Mouse (Mus musculus): Measurements from ENCODE around the gene Adra2b.

Gene Adra2b

DNA sequence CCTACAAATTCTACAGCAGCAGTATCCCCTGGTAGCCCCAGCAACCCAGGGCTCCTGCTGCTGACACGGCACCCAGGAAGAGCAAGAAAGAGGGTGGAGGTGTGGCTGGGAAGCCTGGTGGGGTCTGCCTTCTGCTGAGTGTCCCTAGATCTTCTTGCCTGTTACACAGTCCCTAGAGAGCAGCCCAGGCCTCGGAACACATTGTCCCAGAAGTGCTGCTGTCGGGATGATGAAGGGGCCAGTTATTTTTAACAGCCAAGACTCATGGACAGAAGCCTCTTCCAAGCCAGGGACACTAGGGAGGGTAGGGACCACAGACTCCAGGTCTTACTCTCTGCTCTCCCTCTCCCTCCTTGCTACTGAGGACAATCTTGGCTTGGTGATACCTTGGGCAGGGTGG, 16.2 kb downstream of the Adra2b start:
- no peak for DNase-seq (ENCODE audit: low spot score in 2 of 2)

DNA sequence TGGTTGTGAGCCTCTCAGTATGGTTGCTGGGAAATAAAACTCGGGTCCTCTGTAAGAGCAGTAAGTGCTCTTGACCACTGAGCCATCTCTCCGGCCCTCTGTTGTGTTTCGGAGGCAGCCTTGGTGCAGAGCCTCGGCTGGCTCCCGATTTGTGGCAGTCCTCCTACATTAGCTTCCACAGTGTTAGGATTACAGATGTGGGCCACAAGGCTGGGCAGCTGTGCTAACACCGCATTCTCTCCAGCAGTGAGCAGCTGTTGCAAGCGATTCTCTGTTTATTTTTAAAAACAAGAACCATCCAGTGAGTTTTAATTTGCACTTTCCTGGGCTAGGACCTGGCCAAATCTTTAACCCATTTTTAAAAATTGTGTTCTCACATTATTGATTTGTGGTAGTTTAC, 20.9 kb downstream of the Adra2b start:
- DNase-seq (ENCODE audit: low spot score in 2 of 2) = no peak

DNA sequence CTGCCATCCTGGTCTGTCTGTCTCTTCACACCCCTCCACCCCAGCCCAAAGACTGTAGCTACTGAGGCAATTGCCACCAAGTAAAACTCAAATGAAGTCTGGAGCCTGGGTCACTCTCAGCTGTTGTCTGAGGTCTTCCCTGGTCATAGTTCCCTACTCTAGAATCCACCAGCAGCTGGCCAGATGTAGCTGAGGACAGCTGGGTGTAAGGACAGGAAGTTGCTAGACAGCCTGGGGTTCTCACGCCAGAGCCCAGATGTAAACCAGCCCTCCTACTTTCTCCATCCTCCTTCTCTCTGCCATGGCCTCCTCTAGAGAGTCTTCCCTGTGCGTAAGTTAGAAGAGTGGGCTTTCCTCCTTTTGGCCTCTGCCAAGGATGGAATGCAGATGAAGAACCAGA, 24.5 kb downstream of the Adra2b start:
- DNase-seq (ENCODE audit: low spot score in 2 of 2) = no peak

DNA sequence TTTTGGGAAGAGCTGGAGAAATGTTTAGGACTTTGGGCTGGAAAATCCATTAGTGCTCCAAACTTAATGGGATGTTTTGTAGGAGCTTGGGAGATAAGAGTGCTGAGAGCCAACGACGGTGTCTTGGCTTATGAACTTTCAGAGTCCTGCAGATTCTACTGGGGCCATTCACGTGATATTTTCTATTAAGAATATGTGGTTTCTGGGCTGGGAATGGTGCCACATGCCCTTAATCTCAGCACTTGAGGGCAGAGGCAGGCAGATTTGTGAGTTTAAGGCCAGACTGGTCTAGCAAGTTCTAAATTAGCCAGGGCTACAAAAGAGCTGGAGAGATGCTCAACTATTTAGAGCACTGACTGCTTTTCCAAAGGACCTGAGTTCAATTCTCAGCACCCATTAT, 27.3 kb downstream of the Adra2b start:
- no peak for DNase-seq (ENCODE audit: low spot score in 2 of 2)

DNA sequence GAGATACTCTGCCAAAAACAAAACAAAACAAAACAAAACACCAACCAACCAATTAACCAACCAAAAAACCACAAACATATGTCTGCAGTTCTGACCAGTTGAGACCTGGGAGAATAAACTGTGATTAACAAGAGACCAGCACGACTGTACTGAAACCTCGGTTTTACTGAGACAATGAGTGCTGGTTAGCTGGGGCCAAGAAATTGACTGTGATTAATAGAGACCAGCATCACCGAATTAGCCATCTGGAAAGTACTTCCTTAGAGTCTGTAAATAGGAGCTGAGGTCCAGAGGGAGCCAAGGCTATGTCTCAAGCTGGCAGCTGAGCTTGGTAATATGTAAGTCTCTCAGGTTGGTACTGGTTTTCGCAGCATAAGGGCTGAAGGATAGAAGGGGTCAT, 27.8 kb downstream of the Adra2b start:
- no peak for DNase-seq (ENCODE audit: low spot score in 2 of 2)

DNA sequence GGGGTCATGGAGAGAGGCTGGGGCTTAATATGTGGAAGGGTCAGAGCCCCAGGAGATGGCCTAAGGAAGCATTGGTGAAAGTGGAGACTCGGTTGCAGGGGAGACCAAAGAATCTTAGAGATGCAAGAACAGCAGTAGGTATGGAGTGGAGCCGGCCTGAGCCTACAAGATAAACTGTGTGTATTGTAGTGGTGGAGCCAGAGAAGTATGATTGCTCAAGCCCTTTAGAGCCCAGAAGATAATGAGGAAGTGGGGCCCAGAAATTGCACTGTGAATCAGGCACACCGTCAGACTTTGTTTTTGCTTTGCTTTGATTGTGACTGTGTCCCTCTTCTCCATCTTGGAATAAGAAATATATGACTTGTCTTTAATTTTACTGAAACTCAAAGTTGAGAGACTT, 28.3 kb downstream of the Adra2b start:
- no peak for DNase-seq (ENCODE audit: low spot score in 2 of 2)

DNA sequence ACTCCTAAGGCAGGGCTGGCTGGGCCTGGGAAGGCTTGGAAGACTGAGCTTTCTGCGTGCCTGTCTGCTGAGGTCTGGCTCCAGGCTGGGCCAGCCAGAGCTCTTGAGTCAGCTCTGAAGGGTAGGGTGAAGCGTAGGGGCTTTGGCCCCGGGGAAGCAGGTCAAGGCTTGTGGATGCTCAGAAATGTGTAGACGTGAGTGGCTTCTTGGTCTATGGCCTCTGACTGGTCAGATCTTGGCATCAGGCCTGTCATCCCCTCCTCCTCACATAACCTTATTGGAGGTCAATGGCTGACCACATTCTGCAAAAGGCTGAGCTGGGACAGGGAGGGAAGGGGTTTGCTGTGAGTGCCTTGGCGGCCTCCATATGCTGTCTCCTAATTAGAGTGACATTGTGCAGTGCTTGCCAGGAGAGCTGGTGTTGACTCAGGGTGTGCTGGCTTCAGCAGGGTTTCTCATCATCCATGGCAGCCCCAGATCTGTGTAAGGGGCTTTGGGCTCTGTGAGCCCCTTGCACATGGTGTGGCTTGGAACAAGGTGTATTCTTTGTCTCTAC, 31.7 kb downstream of the Adra2b start:
- no peak for DNase-seq (ENCODE audit: low spot score in 2 of 2)

DNA sequence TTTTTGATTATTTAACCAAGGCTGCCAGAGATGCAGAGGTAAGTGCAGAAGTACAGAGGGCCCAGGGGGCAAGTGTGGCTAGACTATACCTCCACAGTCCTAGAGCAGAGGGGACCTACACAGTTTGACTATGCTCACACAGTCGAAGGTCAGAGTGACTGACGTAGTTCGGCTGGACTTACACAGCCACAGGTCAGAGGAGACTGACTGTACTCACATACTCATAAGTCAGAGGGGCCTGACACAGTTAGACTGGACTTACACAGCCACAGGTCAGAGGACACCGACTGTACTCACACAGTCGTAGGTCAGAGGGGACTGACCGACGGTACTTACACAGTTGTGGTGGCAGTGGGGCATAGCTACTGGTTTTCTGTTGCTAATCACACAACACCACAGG, 35.7 kb downstream of the Adra2b start:
- no peak for DNase-seq (ENCODE audit: low spot score in 2 of 2)

DNA sequence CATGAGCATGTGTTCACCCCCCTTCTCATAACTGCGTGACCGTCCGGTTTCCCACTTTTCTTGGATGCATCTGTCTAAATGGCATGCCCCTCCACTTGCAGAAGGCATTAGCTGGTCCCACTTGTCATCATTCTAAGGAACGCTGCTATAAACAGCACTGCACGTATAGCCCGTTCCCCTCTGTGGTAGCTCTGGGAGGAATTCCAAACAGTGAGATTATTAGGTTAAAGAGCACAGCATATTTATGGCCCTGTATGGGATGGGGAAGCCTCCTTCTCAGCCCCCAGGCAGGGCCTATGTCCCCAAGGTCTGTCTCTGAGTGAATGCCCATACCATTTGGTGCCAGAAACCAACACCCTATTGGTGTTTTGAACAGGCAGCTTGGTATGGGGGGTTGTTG, 48.1 kb downstream of the Adra2b start:
- DNase-seq (ENCODE audit: low spot score in 2 of 2) = no peak

DNA sequence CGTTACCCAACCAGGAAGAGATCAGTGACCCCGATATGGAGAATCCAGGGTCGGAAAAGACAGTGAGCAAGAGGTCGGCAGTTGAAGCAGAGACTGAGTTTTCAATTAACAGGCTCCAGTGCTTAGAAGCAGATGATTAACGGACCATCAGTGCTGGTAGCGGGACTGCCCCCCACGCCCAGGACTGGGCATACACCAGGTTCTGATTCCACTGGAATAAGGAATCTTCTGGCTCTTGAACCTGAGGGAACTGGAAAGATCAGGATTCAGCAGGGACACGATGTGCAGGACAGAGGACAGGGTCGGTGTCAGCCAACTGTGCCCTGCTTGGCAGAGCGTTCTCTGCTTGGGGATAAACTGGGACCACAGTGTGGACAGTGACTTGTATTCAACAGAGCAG, 52.8 kb downstream of the Adra2b start:
- DNase-seq (ENCODE audit: low spot score in 2 of 2) = no peak

DNA sequence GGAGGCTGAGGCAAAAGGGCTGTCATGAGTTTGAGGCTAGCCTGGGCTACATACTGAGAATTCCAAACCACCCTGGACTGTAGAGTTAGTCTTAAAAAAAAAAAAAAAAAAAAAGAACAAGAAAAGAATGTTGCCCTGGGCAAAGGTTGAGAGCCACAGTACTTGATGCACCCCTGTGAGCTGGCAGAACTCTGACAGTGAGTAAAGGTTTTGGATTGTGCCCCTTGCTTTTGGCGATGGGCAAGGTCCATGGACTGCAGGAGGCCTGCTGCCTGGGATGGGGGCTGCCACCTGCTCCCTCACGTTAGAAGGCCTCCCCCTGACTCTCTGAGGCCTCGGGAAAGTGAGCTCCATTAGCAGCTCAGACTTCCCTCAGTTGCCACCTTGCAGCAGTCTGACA, 53.7 kb downstream of the Adra2b start:
- DNase-seq (ENCODE audit: low spot score in 2 of 2) = no peak
